Mouse (Mus musculus) small intestine, adult 2 months (tissue): Measurements from ENCODE around the gene Tgfbrap1. TPM values are rescaled to one million over a fixed set of nuclear protein-coding genes. Genes with fewer than 3 reads are reported as not detected.

ENCODE experiments used
- H3K27ac ChIP-seq: fragments of 200-500 bp; 2 replicates; pipeline ENCODE4 v1.5.1; 2012; ENCODE audit warnings: low read depth, low read length, control low read depth, inconsistent platforms; ENCODE audit not compliant: insufficient read depth
- H3K27me3 ChIP-seq: fragments of 200-500 bp; 2 replicates; pipeline ENCODE4 v1.6.1; 2012; ENCODE audit warnings: mild to moderate bottlenecking, moderate library complexity, low read length, inconsistent platforms; ENCODE audit not compliant: control insufficient read depth, insufficient read depth
- H3K36me3 ChIP-seq: fragments of 200-500 bp; 2 replicates; pipeline ENCODE4 v1.6.1; 2012; ENCODE audit warnings: mild to moderate bottlenecking, low read length, control low read depth, inconsistent platforms; ENCODE audit not compliant: control insufficient read depth, insufficient read depth
- H3K4me1 ChIP-seq: fragments of 200-500 bp; 2 replicates; pipeline ENCODE4 v1.6.1; 2012; ENCODE audit warnings: low read length, inconsistent platforms, mixed read lengths; ENCODE audit not compliant: control insufficient read depth, insufficient read depth, insufficient read length
- H3K4me3 ChIP-seq: fragments of 200-500 bp; 2 replicates; pipeline ENCODE4 v1.5.1; 2012; ENCODE audit warnings: low read depth, mild to moderate bottlenecking, control low read depth, inconsistent platforms, low read length, moderate library complexity
- CTCF ChIP-seq: fragments of 200-500 bp; IDR thresholded peaks from 2 replicates; pipeline ENCODE4 v1.5.1; 2012; ENCODE audit warnings: low read depth, mild to moderate bottlenecking, control low read depth, inconsistent platforms, low read length, moderate library complexity, mixed read lengths; ENCODE audit not compliant: insufficient replicate concordance, insufficient read length; ENCODE audit errors: extremely low read depth
- POLR2A ChIP-seq: fragments of 200-500 bp; IDR thresholded peaks from 2 replicates; pipeline ENCODE4 v1.6.1; 2012; ENCODE audit warnings: low read depth, mild to moderate bottlenecking, control low read depth, inconsistent platforms, low read length, moderate library complexity
- WGBS: fragments of 180-500 bp; shearing (Covaris S2); methylation state at CpG from one replicate; pipeline ENCODE4 v1.1.7; 2018; 5-methylcytosine and 5-hydroxymethylcytosine counted together
- polyA plus RNA-seq: library from polyadenylated mRNA; depleted of rRNA; stranded (reverse); fragments of >200 nt; gene quantifications from 2 replicates; pipeline ENCODE4 v1.2.3, GENCODE M21; 2012

Tgfbrap1 gene
- polyA plus RNA-seq, 1 experiment = 11.1 TPM

- TF ChIP-seq POLR2A (no peak), CTCF (no peak)
- WGBS = 75% methylated on average over 2 of the region's 2 CpGs
These were observed 20.3 kb downstream of the Tgfbrap1 start for GRCm38 (mm10) chr1:43078124-43078523.

GRCm38 (mm10) chr1:43074791-43075190 lies 23.6 kb downstream of the Tgfbrap1 start:
- no peaks in the 10 kb centered on the region for H3K27me3 ChIP-seq
- H3K27ac ChIP-seq = no peak overlapping the region
- H3K36me3 ChIP-seq = peaks cover 9% of the 10 kb centered on the region
- TF ChIP-seq POLR2A = no peak
- TF ChIP-seq CTCF = no peak
- WGBS = 96% methylated on average over 2 of the region's 2 CpGs
- no peak overlapping the region for H3K4me3 ChIP-seq
- peaks cover 3% of the 10 kb centered on the region; the same call in 1 of the 2 replicates for H3K4me1 ChIP-seq

More at GRCm38 (mm10) chr1:43078124-43078523, 20.3 kb downstream of the Tgfbrap1 start:
- no peaks in the 10 kb centered on the region for H3K4me1 ChIP-seq
- peaks cover 9% of the 10 kb centered on the region for H3K36me3 ChIP-seq
- H3K27me3 ChIP-seq = no peaks in the 10 kb centered on the region
- H3K4me3 ChIP-seq = no peak overlapping the region
- no peak overlapping the region for H3K27ac ChIP-seq

GRCm38 (mm10) chr1:43072561-43072960 lies 25.9 kb downstream of the Tgfbrap1 start:
- TF ChIP-seq CTCF (no peak), POLR2A (no peak)
- WGBS = 55% methylated on average over 1 of the region's 1 CpGs
- H3K4me1 ChIP-seq = peaks cover 3% of the 10 kb centered on the region; the same call in 1 of the 2 replicates
- no peaks in the 10 kb centered on the region for H3K27me3 ChIP-seq
- no peak overlapping the region for H3K27ac ChIP-seq
- H3K4me3 ChIP-seq = no peak overlapping the region
- peaks cover 15% of the 10 kb centered on the region for H3K36me3 ChIP-seq

GRCm38 (mm10) chr1:43072028-43072427 lies 26.4 kb downstream of the Tgfbrap1 start:
- Histone ChIP-seq H3K36me3 (peaks cover 20% of the 10 kb centered on the region), H3K4me3 (no peak overlapping the region), H3K4me1 (peaks cover 3% of the 10 kb centered on the region; the same call in 1 of the 2 replicates), H3K27me3 (no peaks in the 10 kb centered on the region), H3K27ac (no peak overlapping the region)
- WGBS = 95% methylated on average over 8 of the region's 8 CpGs
- no peak for TF ChIP-seq CTCF
- no peak for TF ChIP-seq POLR2A

GRCm38 (mm10) chr1:43070726-43071125 lies 27.7 kb downstream of the Tgfbrap1 start:
- H3K36me3 ChIP-seq = peaks cover 28% of the 10 kb centered on the region

GRCm38 (mm10) chr1:43067551-43067950 lies 30.9 kb downstream of the Tgfbrap1 start:
- Histone ChIP-seq H3K27me3 (no peaks in the 10 kb centered on the region), H3K27ac (no peak overlapping the region), H3K4me1 (peaks cover 3% of the 10 kb centered on the region; the same call in 1 of the 2 replicates), H3K36me3 (peaks cover 21% of the 10 kb centered on the region), H3K4me3 (no peak overlapping the region)
- WGBS = 74% methylated on average over 7 of the region's 7 CpGs
- no peak for TF ChIP-seq CTCF
- no peak for TF ChIP-seq POLR2A

More at GRCm38 (mm10) chr1:43070726-43071125, 27.7 kb downstream of the Tgfbrap1 start:
- TF ChIP-seq CTCF (no peak), POLR2A (no peak)
- H3K4me1 ChIP-seq = peaks cover 3% of the 10 kb centered on the region; the same call in 1 of the 2 replicates
- no peak overlapping the region for H3K4me3 ChIP-seq
- H3K27ac ChIP-seq = no peak overlapping the region
- 24% methylated on average over 5 of the region's 5 CpGs for WGBS
- H3K27me3 ChIP-seq = no peaks in the 10 kb centered on the region

- no peak overlapping the region for H3K27ac ChIP-seq
- peaks cover 27% of the 10 kb centered on the region for H3K36me3 ChIP-seq
- TF ChIP-seq CTCF (no peak), POLR2A (no peak)
- no peaks in the 10 kb centered on the region for H3K27me3 ChIP-seq
- no peak overlapping the region for H3K4me3 ChIP-seq
- H3K4me1 ChIP-seq = peaks cover 3% of the 10 kb centered on the region; the same call in 1 of the 2 replicates
- WGBS = 90% methylated on average over 8 of the region's 8 CpGs
These were observed 31.9 kb downstream of the Tgfbrap1 start for GRCm38 (mm10) chr1:43066573-43066972.
